Mouse (Mus musculus) frontal cortex, postnatal 25 days (tissue): Measurements from ENCODE around the gene Gm29666.

Experiments
- DNase-seq, 2 experiments: peaks; one replicate each; pipeline ENCODE4 v3.0.0; 2022; ENCODE audit warnings: low spot score in 2 of 2

Gm29666 gene

DNA sequence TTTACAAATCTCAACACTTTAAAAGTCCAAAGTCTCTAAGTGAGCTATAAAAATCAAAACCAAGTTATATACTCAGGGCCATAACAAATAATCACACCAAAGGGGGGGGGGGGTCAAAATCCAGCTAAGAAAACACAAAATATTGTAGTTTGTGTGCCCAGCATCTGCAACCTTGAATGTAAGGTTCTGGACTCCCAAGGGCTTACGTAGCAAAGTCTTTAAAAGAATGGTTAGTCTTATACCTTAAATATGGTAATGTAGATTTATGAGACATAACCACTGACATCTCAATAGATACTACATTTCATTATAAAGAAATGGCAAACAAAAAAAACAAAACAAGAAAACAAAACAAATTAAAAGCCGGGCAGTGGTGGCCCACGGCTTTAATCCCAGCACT lies at the start of gene Gm29666:
Gene Gm29666, minus strand, starts transcription at position 101 of the 400 bp plus-strand sequence.
- no peak for DNase-seq

DNA sequence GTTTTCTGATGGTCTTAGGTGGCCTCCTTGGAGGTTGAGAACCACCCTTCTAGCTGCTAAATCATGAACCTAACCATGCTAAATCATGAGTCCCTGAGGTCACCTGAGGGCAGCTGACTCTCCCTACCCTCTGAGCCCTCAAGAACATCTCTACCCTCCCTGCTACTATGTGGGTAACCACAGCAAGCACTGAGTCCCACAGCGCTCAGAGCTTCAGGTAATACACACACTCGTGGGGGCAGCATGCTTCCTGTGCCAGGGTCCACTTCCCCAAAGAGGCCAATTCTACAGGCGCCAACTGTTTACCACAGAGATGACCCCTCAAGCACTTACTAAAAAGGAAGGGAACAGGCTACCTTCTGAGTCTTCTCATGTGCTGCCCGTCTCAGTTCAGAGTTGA lies 48.7 kb upstream of the Gm29666 start:
- no peak for DNase-seq

DNA sequence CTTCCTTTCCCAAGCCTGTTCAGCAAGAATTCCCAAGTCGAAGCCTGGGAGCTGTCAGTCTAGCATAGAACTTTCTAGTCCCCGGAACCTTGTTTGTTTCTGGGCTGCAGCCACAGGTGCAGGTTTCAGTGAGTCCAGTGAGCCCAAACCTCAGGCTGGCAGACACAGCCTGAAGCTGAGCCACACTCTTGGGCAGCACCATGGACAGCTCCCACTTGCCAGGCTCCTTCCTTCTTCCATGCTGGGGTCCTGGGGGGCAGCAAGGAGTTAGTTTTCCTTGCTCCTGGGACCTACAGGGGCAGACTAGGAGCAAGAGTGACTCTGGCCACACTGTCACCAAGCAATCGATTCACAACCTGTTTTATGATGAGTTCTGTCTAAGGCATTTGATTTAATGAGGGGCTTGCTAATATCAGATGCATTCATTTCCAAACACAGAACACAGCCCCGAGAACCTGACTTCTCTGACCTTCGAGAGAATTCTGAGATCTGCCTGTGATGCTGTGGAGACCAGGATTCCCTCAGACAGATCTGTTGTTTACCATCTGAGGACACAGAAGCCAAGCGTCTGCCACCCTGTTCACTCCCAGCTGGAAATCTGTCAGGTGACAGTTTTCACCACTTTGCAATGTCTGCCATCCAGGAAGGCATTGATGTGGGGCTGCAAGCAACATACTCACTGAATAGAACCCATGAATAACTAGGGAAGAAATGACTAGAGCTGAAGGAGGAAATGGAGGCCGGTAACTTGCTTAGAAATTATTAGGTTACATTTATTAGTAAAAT lies 45.9 kb upstream of the Gm29666 start:
- DNase-seq: no peak

DNA sequence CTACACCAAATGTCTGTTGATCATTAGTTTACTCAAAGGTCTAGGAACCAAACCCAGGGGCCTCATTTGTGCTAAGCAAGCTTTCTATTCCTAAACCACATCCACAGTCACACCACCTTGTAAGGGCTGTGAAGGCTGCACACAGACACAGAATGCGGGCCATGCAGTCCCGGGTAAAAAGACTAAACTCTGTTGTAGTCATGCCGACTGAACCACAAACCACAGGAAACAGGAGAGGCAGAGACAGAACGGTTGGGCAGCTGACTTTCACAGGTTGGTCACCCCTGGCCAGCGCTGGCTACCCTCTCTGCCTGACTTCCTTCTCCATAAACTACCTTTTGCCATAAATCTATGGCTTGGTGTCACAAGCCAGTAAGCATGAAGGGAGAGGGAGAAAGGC lies 44.9 kb upstream of the Gm29666 start:
- no peak for DNase-seq

DNA sequence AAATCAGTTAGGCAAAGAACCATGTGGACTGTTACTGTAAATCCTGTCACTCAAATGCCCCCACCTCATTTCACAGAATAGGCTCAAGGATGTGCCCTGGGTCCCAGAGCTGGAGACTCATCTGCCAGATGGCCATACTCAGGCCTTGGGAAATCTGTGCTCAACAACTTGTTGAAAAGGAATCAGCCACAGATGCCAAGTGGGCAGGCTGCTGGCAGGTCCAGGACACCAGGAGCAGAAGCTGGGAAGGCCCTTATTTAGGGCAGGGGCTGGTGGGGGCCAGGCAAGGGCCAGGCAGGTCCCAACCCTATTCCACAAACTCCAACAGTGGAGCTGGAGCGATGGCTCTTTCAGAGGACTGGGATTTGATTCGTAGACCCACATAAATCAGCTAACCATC lies 42.7 kb upstream of the Gm29666 start:
- no peak for DNase-seq

DNA sequence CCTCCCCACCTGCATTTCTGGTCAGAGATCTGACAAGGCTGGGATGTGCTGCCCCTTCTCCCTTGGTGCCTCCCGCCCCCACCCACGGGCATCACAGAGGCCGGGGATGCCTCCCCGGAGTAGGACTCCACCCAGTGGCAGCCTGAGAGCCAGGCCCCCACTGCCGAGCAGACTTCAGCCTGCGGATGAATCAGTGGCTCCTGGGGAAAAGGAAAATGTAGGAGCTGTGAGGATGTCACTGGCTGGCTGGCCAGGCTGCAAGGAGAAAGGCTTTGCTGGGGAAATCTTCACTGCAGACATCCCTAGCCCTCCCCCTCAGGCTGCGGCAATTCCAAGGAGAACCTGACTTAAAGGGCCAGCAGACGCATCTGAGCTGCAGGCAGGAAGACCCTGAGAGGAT lies 40.9 kb upstream of the Gm29666 start:
- DNase-seq: peak in 1 of 2 experiments; percentile 52

DNA sequence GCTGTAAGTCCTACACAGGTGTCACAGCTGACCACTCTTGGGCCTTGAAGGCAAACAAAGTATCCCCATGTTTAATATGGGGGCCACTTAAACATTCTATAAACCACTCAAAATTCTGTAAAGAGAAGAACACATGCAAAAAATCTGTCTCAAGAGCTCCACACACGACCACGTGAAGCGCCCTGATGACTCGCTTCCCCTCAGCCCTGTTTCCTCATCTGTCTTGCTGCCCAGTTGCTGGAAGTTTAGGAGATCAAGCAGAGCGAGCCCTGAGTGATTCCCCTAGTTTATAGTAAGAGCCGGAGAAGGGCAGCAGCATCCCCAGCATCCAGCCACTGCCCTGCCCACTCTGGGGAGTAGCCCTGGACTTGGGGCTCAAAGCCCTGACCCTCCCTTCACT lies 40.1 kb upstream of the Gm29666 start:
- DNase-seq: no peak

DNA sequence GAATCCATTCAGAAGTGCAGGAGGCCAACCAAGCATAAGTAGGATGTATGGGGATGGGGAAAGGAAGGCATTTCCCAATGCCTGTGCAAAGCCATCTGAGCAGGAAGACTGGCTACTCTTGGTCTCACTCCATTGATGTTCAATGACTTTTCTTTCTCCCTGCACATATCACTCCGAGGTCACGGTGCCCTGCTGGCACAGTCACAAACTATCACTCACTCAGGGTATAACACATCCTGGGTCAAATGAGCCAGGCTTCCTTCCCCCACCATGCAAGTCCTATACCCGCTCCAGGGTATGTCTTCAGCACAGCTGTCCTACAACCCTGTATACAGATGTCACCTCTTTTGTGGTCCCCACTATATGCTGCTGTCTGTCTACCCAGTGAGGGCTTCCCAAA lies 38.5 kb upstream of the Gm29666 start:
- no peak for DNase-seq

DNA sequence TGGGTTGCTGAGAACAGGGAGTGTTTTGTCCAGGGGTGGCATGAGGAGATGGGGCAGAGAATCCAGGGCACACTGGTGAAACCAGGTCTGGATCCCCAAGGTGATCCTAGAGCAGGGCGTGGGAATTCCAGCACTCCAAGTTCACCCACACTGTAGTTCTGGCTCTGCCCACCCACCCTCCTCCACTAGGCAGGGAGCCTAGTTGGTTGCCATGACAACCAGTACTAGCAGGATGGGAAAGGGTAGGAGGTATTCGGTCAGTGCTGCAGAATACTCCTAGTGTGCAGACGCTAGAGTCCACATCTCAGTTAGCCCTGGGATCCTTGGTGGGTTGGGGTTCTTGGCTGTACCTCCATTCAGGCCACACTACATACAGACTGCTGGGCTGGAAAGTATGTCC lies 38.0 kb upstream of the Gm29666 start:
- no peak for DNase-seq

DNA sequence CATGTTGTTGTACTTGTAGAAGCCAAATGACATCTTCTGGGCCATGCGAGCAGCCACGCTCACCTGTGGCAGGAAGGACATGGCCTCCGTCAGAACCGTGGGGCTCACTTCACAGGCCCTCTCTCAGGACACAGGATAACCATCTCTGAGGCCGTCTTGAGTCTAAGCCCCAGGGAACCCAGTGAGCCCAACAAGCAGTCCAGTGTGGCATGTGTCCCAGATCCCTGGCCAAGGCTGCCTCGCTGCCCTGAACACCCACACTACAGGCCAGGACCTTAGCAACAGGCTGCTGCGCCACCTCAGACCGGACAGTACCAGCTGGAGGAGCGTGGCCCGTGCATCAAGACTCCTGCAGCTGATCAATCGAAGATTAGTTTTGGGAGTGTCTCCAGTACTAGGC lies 33.4 kb upstream of the Gm29666 start:
- DNase-seq: no peak

DNA sequence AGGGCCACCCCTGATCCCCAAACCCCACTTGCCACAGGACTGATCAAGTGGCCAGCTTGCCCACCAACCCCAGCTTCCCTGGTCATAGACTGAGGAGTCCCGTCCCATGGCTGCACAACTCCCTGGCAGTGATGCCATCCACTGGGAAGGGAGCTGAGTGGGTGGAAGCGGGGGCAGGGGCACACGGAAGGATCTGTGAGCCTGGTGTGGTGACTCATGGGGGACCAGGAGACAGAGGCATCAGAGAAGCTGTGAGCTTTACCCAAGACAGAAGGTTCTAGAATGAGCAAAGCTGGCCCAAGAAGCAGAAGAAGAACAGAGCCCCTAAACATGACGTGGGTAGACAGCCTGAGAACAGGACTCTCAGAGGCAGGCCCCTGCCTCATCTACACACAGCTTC lies 30.2 kb upstream of the Gm29666 start:
- DNase-seq: no peak

DNA sequence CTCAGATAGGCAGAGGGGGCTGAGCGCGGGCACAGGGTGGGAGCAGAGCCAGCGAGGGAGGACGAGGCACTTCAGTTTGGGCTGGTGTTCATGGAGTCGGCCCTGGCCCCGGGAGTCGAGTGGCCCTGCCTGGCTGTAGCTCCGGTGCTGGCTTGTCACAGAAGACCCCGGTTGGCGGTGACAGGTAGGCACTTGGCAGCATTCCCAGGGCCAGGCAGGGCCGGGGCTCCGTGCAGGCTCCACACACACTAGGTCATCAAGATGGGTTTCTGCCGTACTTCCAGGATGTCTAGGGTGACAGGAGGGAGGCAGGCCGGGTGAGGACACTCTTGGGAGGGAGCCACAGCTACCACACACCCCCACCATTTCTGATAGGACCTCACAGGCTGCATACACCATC lies 29.2 kb upstream of the Gm29666 start:
- DNase-seq: no peak

DNA sequence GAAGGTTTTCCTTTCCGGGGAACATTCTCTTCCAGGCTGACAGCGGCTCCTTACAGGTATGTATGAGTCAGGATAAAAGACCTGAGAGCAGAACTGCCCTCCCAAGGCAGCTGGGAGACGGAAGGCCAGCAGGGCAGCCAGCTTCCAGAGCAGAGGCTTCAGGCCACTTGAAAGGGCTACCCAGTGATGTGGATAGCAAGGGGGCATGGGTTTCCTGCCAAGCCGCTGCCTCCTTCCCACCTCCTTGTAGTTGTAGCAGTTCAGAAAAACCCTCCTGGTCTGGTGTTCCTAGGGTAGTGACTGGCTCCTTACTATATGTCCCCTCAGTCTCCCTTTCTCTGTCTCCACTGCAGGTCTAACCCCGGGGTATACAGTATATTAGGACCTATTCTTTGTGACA lies 24.5 kb upstream of the Gm29666 start:
- DNase-seq: no peak

DNA sequence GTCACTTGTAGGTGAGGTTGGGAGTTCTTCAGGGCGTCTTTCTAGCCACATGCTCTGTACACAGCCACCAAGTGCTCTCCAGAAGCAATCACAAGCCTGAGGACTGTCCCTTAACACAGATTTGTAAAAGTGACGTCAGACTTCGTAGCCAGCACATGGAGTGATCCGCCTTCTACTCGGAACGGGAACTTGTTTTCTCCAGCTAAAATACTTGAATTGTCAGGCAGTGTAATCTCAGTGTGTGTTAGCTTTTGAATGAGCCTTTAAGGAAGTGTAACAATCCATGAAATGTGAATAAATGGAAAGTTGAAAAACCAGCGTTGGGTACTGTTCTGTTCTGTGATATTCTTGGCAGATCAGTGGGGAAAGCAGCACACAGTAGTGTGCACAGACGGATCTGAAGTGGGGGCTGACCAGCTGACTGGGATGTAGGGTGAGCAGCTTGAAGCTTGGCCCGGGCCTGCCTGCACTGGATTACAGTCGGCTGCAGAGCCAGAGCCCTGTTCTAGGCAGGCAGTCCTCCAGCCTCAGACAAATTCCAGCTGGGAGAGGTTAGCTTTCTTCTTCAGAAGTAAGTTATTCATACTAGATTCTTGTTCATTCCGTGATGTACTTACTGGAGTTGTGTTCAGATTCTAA lies 22.9 kb upstream of the Gm29666 start:
- no peak for DNase-seq

DNA sequence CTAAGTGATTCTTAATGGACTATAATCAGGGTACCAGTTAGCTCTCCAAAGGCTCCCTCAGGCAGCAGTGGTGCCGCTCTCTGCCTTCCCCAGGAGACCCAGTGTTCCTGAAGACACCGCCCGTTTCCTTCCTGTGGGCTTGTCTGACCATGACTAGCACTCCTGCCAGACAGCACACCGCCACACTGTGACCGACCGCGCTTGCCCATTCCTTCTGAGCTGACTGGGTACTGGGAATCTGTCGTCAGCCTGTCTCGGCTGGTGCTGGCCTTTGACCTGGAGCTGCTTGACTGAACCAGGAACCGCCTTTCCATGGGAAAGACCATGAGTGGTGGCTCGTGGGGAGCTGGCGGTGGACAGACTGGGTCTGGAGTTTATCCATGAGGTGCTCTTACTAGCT lies 20.3 kb upstream of the Gm29666 start:
- DNase-seq: no peak

DNA sequence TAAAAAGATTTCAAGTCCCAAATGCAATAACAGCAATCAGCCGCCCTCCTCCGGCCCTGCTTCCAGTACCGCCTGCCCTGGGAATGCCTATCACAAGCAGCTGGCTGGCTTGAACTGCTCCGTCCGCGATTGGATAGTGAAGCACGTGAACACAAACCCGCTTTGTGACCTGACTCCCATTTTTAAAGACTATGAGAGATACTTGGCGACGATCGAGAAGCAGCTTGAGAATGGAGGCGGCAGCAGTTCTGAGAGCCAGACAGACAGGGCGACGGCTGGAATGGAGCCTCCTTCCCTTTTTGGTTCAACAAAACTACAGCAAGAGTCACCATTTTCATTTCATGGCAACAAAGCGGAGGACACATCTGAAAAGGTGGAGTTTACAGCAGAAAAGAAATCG lies 15.1 kb upstream of the Gm29666 start:
- DNase-seq: no peak

DNA sequence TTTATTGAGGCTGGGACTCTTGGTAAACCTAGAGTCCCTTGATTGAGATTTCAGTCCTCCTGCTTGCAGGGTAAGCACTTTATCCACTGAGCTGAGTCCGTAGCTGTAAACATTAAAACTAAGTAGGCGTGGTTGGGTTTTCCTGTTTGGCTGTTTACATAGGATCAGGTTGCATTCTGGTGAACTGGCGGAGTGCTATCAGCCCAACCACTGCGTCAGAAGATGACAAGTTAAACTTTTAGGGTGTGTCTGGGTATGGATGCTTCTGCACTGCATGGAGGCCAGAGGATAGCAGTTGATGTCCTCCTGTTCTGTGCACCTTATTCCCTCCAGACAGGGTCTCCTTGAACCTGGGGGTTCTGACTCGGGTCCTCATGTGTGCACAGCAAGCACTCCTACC lies 12.5 kb upstream of the Gm29666 start:
- DNase-seq: no peak

DNA sequence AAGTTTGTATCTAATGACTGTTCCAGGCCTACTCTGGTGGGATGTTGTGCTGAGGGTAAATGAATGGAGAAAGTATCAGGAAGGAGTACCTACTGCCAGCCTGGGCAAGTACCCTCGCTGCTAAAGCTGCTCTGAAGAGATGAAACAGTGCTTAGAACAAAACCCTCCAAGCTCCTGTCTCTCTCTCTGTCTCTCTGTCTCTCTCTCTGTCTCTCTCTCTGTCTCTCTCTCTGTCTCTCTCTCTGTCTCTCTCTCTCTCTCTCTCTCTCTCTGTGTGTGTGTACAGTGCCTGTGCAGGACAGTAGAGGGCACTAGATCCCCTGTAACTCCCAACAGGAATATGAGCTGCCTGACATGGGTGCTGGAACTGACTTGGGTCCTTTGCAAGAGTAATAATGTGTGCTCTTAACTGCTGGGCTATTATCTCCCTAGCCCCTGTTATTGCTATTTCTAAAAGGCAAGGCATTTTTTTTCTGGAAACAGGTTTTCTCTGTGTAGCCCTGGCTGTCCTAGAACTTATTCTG lies 5.7 kb upstream of the Gm29666 start:
- no peak for DNase-seq

DNA sequence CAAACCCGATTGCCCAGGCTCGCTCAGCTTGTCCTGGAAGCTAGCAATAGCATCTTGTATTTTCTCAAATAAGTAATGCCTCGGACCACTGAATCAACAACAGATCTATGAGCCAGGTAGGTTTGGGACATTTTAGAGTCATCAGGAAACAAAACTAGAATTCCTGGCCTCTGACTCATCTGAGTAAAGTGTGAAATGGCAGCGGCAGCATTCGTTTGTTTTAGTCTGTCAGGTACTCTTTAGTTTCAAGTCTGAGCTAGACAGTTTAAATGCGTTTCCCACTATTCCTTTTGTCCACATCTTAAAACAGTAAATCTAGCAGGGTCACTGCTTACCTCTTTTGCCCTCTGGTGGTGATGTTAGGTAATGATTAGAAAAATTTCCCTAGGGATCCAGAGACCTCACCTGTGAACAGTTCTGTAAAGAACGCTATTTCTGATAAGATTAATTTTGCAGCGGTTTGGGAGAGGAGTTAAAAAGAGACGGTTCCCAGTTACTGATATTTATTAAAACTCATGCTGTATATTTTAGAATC lies 5.0 kb upstream of the Gm29666 start:
- no peak for DNase-seq

DNA sequence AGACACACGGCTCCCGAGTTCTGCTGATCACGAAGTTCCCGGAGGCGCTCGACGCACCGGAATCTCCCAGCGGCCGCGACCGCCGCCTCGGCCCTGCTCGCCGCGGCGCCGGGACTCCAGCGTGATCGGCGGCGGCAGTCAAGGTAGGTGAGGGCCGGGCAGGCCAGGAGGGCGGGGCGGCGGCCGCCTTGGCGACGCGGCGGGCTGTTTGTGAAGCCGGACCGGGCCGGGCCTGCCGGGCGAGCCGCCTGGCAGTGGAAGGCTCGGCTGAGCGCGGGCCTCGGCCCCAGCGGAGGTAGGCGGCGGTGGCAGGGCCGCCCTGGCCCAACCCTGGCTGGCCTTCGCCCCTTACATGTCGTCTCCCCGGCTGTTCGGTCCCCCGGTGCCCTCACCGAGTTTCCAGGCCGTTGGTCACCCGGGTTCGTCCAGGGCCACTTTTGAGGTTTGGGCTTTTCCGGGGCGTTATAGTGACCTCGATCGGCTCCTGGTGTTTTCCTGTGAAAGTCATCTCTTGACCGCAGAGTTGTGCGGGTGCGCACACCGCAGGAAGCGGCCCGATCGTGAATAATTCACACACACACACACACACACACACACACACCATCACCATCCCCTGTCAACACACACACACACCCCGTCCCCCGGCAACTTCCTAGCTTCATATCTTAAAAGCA lies 3.8 kb upstream of the Gm29666 start:
- no peak for DNase-seq

DNA sequence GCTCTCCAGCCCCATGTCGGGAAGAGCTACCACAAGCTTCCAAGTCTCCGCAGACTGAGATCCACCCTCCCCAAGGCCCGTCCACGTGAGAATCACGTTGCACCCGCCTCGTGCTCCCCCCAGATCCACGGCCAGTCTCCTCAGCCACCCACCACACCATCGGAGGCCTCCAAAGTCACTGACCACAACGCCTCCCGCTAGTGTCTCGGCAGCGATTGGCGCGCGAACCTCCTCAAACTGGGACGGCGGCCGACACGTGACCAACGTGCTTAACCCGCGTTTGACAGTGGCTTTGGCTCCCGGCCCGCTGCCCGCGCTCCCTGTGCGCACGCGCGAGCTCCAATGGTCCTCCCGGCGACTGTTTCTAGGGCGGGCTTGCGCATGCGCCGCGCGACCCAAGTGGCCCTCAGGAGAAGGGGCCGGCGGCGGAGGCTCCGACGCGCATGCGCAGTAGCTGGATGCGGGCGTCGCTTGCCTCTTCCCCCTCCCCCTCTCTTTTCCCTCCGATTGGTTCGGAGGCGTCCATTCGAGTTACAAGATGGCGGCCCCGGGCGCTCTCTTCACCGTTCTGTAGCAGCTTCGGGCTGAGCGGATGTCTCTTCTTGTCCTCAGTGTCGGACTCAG lies 3.2 kb upstream of the Gm29666 start, which contains the start of gene Nup50:
Gene Nup50, plus strand, starts transcription at position 528 of the 624 bp plus-strand sequence.
- DNase-seq: peak; percentile 100

DNA sequence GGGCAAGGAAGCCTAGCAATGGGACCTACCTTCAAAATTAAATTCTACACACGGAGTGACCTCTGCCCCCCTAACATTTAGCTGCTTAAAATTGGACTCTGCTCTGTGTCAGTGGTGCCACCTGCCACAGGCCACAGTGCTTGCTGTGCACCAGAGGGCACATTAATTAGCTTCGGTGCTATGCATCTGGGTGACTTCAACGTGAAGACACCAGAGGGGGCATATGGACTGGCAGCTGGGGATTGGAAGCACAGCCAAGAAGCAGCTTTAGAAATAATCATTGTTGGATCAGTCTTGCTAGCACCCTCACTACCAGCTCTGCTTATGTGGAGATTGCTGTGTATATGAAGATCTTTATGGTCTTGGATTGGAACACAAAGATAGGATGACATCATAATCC lies 6.6 kb downstream of the Gm29666 start:
- no peak for DNase-seq
